Mouse (Mus musculus): ENCODE results near the gene Fam167b. TPM values are rescaled to one million over a fixed set of nuclear protein-coding genes. Genes with fewer than 3 reads are reported as not detected.

Gene Fam167b
- polyA plus RNA-seq, 1 experiment from 2014 or later, result 4.3 TPM

- no peaks in the 10 kb centered on the region for H3K27me3 ChIP-seq (ENCODE audit: control insufficient read depth, insufficient read depth, low read length)
- no peak within 1 kb of the TSS for H3K27ac ChIP-seq (replicated peaks; ENCODE audit: low read depth, low read length)
- H3K9ac ChIP-seq (ENCODE audit: low read length), result no peak within 1 kb of the TSS
- no peak within 1 kb of the TSS for H3K4me2 ChIP-seq (ENCODE audit: low read depth, severe bottlenecking)
- H3K36me3 ChIP-seq (ENCODE audit: control insufficient read depth, insufficient read depth, low read length), result no peaks in the 10 kb centered on the region; the same call in 1 of the 2 replicates
- no peak within 1 kb of the TSS for H3K4me3 ChIP-seq (ENCODE audit: low read depth, low read length)
- DNase-seq (ENCODE audit: low spot score) (no peak), ATAC-seq (ENCODE audit: insufficient number of reproducible peaks, low FRiP score, low TSS enrichment, low read depth) (no peak)
- H3K4me1 ChIP-seq (ENCODE audit: control insufficient read depth, insufficient read depth, low read length), result peaks cover 4% of the 10 kb centered on the region; the same call in 1 of the 2 replicates
- H3K9me3 ChIP-seq (ENCODE audit: control insufficient read depth, low read length), result no peaks in the 10 kb centered on the region
- WGBS, result 82% methylated on average over 6 of the region's 6 CpGs
Observed at GRCm38 (mm10) chr4:129614093-129614492, 35.7 kb upstream of the Fam167b start, which contains the start of gene Dcdc2b. Dcdc2b (minus strand) TSS chr4:129614257.

DNA sequence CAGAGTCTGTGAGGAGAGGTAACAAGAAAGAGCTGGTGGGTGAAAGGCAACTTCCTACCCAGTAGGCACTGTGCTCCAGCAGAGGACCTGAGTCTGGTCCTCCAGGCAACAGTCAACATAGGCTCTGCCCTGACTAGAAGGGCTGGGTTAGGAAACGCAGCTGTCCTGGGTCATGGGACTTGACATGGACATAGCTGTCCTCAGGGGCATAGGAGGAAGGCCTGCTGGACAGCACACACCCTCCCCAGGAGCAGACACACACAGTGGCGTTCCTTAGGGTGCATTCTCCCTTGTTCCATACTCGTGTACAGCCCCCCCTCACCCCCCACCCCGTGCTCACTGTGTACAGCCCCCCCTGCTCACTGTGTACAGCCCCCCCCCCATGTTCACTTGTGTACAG is 32.1 kb upstream of the Fam167b start:
- no peaks in the 10 kb centered on the region for H3K9me3 ChIP-seq (ENCODE audit: control insufficient read depth, low read length)
- peaks cover 8% of the 10 kb centered on the region; the same call in 1 of the 2 replicates for H3K36me3 ChIP-seq (ENCODE audit: control insufficient read depth, insufficient read depth, low read length)
- no peaks in the 10 kb centered on the region for H3K4me1 ChIP-seq (ENCODE audit: control insufficient read depth, insufficient read depth, low read length)
- DNase-seq (ENCODE audit: low spot score) (no peak), ATAC-seq (ENCODE audit: insufficient number of reproducible peaks, low FRiP score, low TSS enrichment, low read depth) (no peak)
- no peak overlapping the region for H3K4me3 ChIP-seq (ENCODE audit: low read depth, low read length)
- H3K9ac ChIP-seq (ENCODE audit: low read length), result no peak overlapping the region
- H3K27ac ChIP-seq (replicated peaks; ENCODE audit: low read depth, low read length), result no peak overlapping the region
- 77% methylated on average over 4 of the region's 4 CpGs for WGBS
- H3K27me3 ChIP-seq (ENCODE audit: control insufficient read depth, insufficient read depth, low read length), result no peaks in the 10 kb centered on the region
- H3K4me2 ChIP-seq (ENCODE audit: low read depth, severe bottlenecking), result no peak overlapping the region

DNA sequence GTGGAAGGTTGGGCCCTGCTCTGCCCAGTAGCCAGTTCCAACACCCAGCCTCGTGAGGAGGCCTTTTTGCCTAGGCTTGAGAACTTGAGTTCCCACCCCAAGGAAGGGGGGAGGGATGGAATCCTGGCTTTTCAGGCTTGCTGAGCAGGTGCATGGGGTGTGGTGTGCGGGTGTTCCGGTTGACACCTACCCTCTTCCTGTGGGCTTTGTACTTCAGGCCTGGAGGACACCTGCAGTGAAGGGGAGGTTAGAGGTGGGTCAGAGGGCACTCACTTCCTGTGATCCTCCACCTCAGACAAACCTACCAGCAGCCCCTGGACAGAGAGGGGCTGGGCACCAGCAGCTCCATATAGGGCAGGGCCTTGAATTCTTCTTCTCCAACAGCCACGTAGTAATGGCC is 31.7 kb upstream of the Fam167b start:
- Histone ChIP-seq H3K4me1 (ENCODE audit: control insufficient read depth, insufficient read depth, low read length) (no peaks in the 10 kb centered on the region), H3K4me3 (ENCODE audit: low read depth, low read length) (no peak overlapping the region), H3K4me2 (ENCODE audit: low read depth, severe bottlenecking) (no peak overlapping the region), H3K27me3 (ENCODE audit: control insufficient read depth, insufficient read depth, low read length) (no peaks in the 10 kb centered on the region), H3K9ac (ENCODE audit: low read length) (no peak overlapping the region), H3K27ac (replicated peaks; ENCODE audit: low read depth, low read length) (no peak overlapping the region), H3K9me3 (ENCODE audit: control insufficient read depth, low read length) (no peaks in the 10 kb centered on the region), H3K36me3 (ENCODE audit: control insufficient read depth, insufficient read depth, low read length) (peaks cover 8% of the 10 kb centered on the region; the same call in 1 of the 2 replicates)
- DNase-seq (ENCODE audit: low spot score) (no peak), ATAC-seq (ENCODE audit: insufficient number of reproducible peaks, low FRiP score, low TSS enrichment, low read depth) (no peak)
- 82% methylated on average over 4 of the region's 4 CpGs for WGBS

- ATAC-seq (ENCODE audit: insufficient number of reproducible peaks, low FRiP score, low TSS enrichment, low read depth) (no peak), DNase-seq (ENCODE audit: low spot score) (no peak)
- 84% methylated on average over 12 of the region's 12 CpGs for WGBS
- Histone ChIP-seq H3K9me3 (ENCODE audit: control insufficient read depth, low read length) (no peaks in the 10 kb centered on the region), H3K4me3 (ENCODE audit: low read depth, low read length) (no peak overlapping the region), H3K27ac (replicated peaks; ENCODE audit: low read depth, low read length) (no peak overlapping the region), H3K4me2 (ENCODE audit: low read depth, severe bottlenecking) (no peak overlapping the region), H3K27me3 (ENCODE audit: control insufficient read depth, insufficient read depth, low read length) (no peaks in the 10 kb centered on the region), H3K4me1 (ENCODE audit: control insufficient read depth, insufficient read depth, low read length) (no peaks in the 10 kb centered on the region), H3K9ac (ENCODE audit: low read length) (no peak overlapping the region), H3K36me3 (ENCODE audit: control insufficient read depth, insufficient read depth, low read length) (peaks cover 10% of the 10 kb centered on the region; the same call in 1 of the 2 replicates)
Observed at GRCm38 (mm10) chr4:129609139-129609631, 30.8 kb upstream of the Fam167b start.

DNA sequence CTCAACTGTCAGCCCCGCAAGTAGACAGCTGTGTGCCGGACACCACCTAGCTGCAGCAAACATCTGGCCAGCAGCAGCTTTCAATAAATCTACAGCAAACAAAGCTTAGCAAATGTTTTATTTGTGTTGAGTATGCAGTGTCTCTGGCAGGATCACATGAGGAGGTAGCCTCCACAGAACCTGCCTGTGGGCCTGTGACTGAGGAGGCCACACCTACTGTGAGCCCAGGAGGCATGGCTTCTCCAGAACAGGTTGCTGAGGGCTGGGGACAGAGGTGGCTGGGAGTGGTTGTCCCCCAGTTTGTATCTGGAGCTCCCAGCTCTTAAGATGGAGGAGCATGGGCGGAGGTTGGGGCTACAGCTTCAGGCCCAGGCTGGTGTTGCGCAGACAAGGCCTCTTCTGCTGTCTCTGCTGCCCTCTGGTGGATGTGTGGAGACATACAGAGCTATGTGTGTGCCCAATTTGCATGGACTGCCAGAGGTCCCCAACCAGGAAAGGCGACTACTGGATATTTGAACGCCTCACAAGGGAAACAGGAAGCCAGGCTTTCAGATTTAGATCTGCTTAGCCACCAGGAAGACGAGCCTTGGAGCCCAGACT is 30.2 kb upstream of the Fam167b start:
- Histone ChIP-seq H3K27ac (replicated peaks; ENCODE audit: low read depth, low read length) (no peak overlapping the region; the same call in 1 of the 2 replicates), H3K4me2 (ENCODE audit: low read depth, severe bottlenecking) (no peak overlapping the region), H3K27me3 (ENCODE audit: control insufficient read depth, insufficient read depth, low read length) (no peaks in the 10 kb centered on the region), H3K4me1 (ENCODE audit: control insufficient read depth, insufficient read depth, low read length) (no peaks in the 10 kb centered on the region), H3K9me3 (ENCODE audit: control insufficient read depth, low read length) (no peaks in the 10 kb centered on the region), H3K9ac (ENCODE audit: low read length) (no peak overlapping the region), H3K4me3 (ENCODE audit: low read depth, low read length) (no peak overlapping the region), H3K36me3 (ENCODE audit: control insufficient read depth, insufficient read depth, low read length) (peaks cover 12% of the 10 kb centered on the region; the same call in 1 of the 2 replicates)
- 33% methylated on average over 7 of the region's 7 CpGs for WGBS
- peak; percentile 88 for DNase-seq (ENCODE audit: low spot score)
- ATAC-seq (ENCODE audit: insufficient number of reproducible peaks, low FRiP score, low TSS enrichment, low read depth), result 0 out of 2 replicates have a peak, but pooled peaks have one; percentile 56

- H3K4me1 ChIP-seq (ENCODE audit: control insufficient read depth, insufficient read depth, low read length), result peaks cover 13% of the 10 kb centered on the region
- H3K27ac ChIP-seq (replicated peaks; ENCODE audit: low read depth, low read length), result peak within 1 kb of the TSS; percentile 62
- no peaks in the 10 kb centered on the region for H3K27me3 ChIP-seq (ENCODE audit: control insufficient read depth, insufficient read depth, low read length)
- H3K4me2 ChIP-seq (ENCODE audit: low read depth, severe bottlenecking), result peak within 1 kb of the TSS; percentile 69
- H3K36me3 ChIP-seq (ENCODE audit: control insufficient read depth, insufficient read depth, low read length), result peaks cover 4% of the 10 kb centered on the region; the same call in 1 of the 2 replicates
- DNase-seq (ENCODE audit: low spot score), result peak; percentile 85
- under 1% methylated on average over 70 of the region's 74 CpGs for WGBS
- peak within 1 kb of the TSS; percentile 84 for H3K9ac ChIP-seq (ENCODE audit: low read length)
- ATAC-seq (ENCODE audit: insufficient number of reproducible peaks, low FRiP score, low TSS enrichment, low read depth), result peak; percentile 78
- H3K4me3 ChIP-seq (ENCODE audit: low read depth, low read length), result peak within 1 kb of the TSS; percentile 96
- no peaks in the 10 kb centered on the region for H3K9me3 ChIP-seq (ENCODE audit: control insufficient read depth, low read length)
Observed at GRCm38 (mm10) chr4:129600233-129601158, 22.1 kb upstream of the Fam167b start, which contains the start of the genes Eif3i and Tmem234. Eif3i (minus strand) TSS chr4:129600648. Tmem234 (plus strand) TSS chr4:129600668.

DNA sequence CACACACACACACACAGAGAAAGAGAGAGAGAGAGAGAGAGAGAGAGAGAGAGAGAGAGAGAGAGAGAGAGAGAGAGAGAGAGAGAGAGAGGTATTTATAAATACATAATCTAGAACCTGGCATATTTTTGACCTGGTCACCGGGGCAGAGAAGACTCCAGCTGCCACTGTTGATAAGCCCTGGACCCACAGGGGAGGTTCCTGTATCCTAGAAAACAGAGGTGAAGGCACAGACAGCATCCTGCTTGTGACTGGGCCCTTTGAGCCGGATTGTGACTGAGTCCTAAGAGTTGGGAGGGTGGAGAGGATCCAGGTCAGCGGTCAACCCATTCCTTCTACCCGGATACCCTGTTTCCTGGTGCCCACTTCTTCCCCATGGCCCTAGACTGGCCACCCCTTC is 10.5 kb upstream of the Fam167b start:
- H3K27ac ChIP-seq (replicated peaks; ENCODE audit: low read depth, low read length), result no peak overlapping the region
- 78% methylated on average over 4 of the region's 4 CpGs for WGBS

GRCm38 (mm10) chr4:129586943-129587342 is 8.6 kb upstream of the Fam167b start:
- H3K4me2 ChIP-seq (ENCODE audit: low read depth, severe bottlenecking), result no peak overlapping the region
- no peak for DNase-seq (ENCODE audit: low spot score)
- WGBS, result 59% methylated on average over 1 of the region's 1 CpGs
- no peaks in the 10 kb centered on the region for H3K9me3 ChIP-seq (ENCODE audit: control insufficient read depth, low read length)
- H3K36me3 ChIP-seq (ENCODE audit: control insufficient read depth, insufficient read depth, low read length), result peaks cover 7% of the 10 kb centered on the region; the same call in 1 of the 2 replicates
- no peak overlapping the region for H3K27ac ChIP-seq (replicated peaks; ENCODE audit: low read depth, low read length)
- no peak overlapping the region for H3K4me3 ChIP-seq (ENCODE audit: low read depth, low read length)
- H3K9ac ChIP-seq (ENCODE audit: low read length), result no peak overlapping the region
- no peak for ATAC-seq (ENCODE audit: insufficient number of reproducible peaks, low FRiP score, low TSS enrichment, low read depth)
- no peaks in the 10 kb centered on the region for H3K27me3 ChIP-seq (ENCODE audit: control insufficient read depth, insufficient read depth, low read length)
- no peaks in the 10 kb centered on the region for H3K4me1 ChIP-seq (ENCODE audit: control insufficient read depth, insufficient read depth, low read length)

More for the DNA sequence above, 10.5 kb upstream of the Fam167b start:
- H3K9ac ChIP-seq (ENCODE audit: low read length), result no peak overlapping the region
- H3K4me2 ChIP-seq (ENCODE audit: low read depth, severe bottlenecking), result no peak overlapping the region
- peaks cover 19% of the 10 kb centered on the region; the same call in 1 of the 2 replicates for H3K36me3 ChIP-seq (ENCODE audit: control insufficient read depth, insufficient read depth, low read length)
- no peaks in the 10 kb centered on the region for H3K9me3 ChIP-seq (ENCODE audit: control insufficient read depth, low read length)
- H3K27me3 ChIP-seq (ENCODE audit: control insufficient read depth, insufficient read depth, low read length), result no peaks in the 10 kb centered on the region
- H3K4me1 ChIP-seq (ENCODE audit: control insufficient read depth, insufficient read depth, low read length), result no peaks in the 10 kb centered on the region
- H3K4me3 ChIP-seq (ENCODE audit: low read depth, low read length), result no peak overlapping the region
- ATAC-seq (ENCODE audit: insufficient number of reproducible peaks, low FRiP score, low TSS enrichment, low read depth) (no peak), DNase-seq (ENCODE audit: low spot score) (no peak)
